Mouse (Mus musculus) forebrain, embryonic 12.5 days (tissue): Measurements from ENCODE around the gene Gbp2b. TPM values are rescaled to one million over a fixed set of nuclear protein-coding genes. Genes with fewer than 3 reads are reported as not detected.
"Not testable (repeated sequence)": the region's sequence is repeated elsewhere in the genome, so short reads cannot be mapped to it uniquely, and the experiment has no call there.

Experiments
- ATAC-seq: fragments of 200-750 bp; cut with Nextera tagmentation; 2 replicates; pipeline ENCODE4 v1.8.0; 2017; ENCODE audit warnings: moderate TSS enrichment; ENCODE audit not compliant: low FRiP score
- H3K27ac ChIP-seq: fragments of 300-500 bp; sonication (generic); 2 replicates; pipeline ENCODE4 v1.5.1; 2016; ENCODE audit warnings: mild to moderate bottlenecking
- H3K27me3 ChIP-seq: fragments of 300-500 bp; sonication (generic); 2 replicates; pipeline ENCODE4 v1.6.1; 2016; ENCODE audit warnings: mild to moderate bottlenecking
- H3K36me3 ChIP-seq: fragments of 300-500 bp; sonication (generic); replicated peaks from 2 replicates; pipeline ENCODE4 v1.6.1; 2016; ENCODE audit warnings: mild to moderate bottlenecking
- H3K4me1 ChIP-seq: fragments of 300-500 bp; sonication (generic); 2 replicates; pipeline ENCODE4 v1.6.1; 2016
- H3K4me2 ChIP-seq: fragments of 300-500 bp; sonication (generic); 2 replicates; pipeline ENCODE4 v1.6.1; 2016; ENCODE audit warnings: mild to moderate bottlenecking, moderate library complexity
- H3K4me3 ChIP-seq: fragments of 300-500 bp; sonication (generic); replicated peaks from 2 replicates; pipeline ENCODE4 v1.5.1; 2016; ENCODE audit warnings: mild to moderate bottlenecking
- H3K9ac ChIP-seq: fragments of 300-500 bp; sonication (generic); 2 replicates; pipeline ENCODE4 v1.6.1; 2016; ENCODE audit warnings: mild to moderate bottlenecking
- H3K9me3 ChIP-seq: fragments of 300-500 bp; sonication (generic); 2 replicates; pipeline ENCODE4 v1.6.1; 2016
- WGBS: fragments of 180-500 bp; shearing (Covaris S2); methylation state at CpG from one replicate; pipeline ENCODE4 v1.1.7; 2016; 5-methylcytosine and 5-hydroxymethylcytosine counted together
- polyA plus RNA-seq: library from polyadenylated mRNA; unstranded; fragments of >200 nt; fragmentation: Nextera tagmentation; extraction: Ambion mirVana; gene quantifications from 2 replicates; pipeline ENCODE4 v1.2.1, GENCODE M21; 2016

Gbp2b gene
- not detected in 2 replicates for polyA plus RNA-seq

- WGBS: 76% methylated on average over 1 of the region's 1 CpGs
- H3K4me3 ChIP-seq: no peak within 1 kb of the TSS
- no peak for ATAC-seq
These were observed at the start of gene Gbp2b for GRCm38 (mm10) chr3:142594547-142594946. Gbp2b (plus strand) TSS chr3:142594847.

DNA sequence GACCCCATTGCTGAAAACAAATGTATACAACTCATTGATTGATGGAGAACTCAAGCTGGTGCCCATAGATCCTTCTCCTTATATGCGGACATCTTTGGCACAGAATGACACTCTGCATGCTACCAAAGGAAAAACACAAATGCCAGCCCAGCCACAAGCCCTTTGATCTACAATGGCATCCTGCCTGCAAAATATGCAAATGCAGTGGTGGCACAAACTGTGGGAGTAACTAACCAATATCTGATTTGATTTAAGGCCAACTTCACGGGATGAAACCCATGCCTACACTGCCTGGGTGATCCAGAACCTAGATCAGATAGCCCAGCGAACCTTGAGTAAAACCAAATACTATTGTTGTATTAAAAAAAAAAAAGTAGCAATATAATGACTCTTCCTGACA lies 48.0 kb upstream of the Gbp2b start:
- H3K4me1 ChIP-seq: no peaks in the 10 kb centered on the region
- H3K4me3 ChIP-seq: no peak overlapping the region
- H3K9ac ChIP-seq: no peak overlapping the region
- 82% methylated on average over 3 of the region's 3 CpGs for WGBS
- H3K36me3 ChIP-seq: no peaks in the 10 kb centered on the region
- H3K27me3 ChIP-seq: no peaks in the 10 kb centered on the region
- no peak overlapping the region for H3K4me2 ChIP-seq
- no peaks in the 10 kb centered on the region for H3K9me3 ChIP-seq
- no peak overlapping the region for H3K27ac ChIP-seq
- ATAC-seq: no peak

More at GRCm38 (mm10) chr3:142594547-142594946, at the start of gene Gbp2b:
- no peaks in the 10 kb centered on the region for H3K27me3 ChIP-seq
- no peaks in the 10 kb centered on the region for H3K9me3 ChIP-seq
- no peaks in the 10 kb centered on the region for H3K36me3 ChIP-seq
- H3K4me1 ChIP-seq: no peaks in the 10 kb centered on the region
- H3K27ac ChIP-seq: no peak within 1 kb of the TSS
- no peak within 1 kb of the TSS for H3K9ac ChIP-seq
- H3K4me2 ChIP-seq: no peak within 1 kb of the TSS

- no peak overlapping the region for H3K27ac ChIP-seq
- no peaks in the 10 kb centered on the region for H3K27me3 ChIP-seq
- H3K9me3 ChIP-seq: no peaks in the 10 kb centered on the region
- H3K4me3 ChIP-seq: no peak overlapping the region
- WGBS: 90% methylated on average over 3 of the region's 3 CpGs
- no peaks in the 10 kb centered on the region for H3K4me1 ChIP-seq
- ATAC-seq: no peak
- H3K9ac ChIP-seq: no peak overlapping the region
- H3K36me3 ChIP-seq: no peaks in the 10 kb centered on the region
- no peak overlapping the region for H3K4me2 ChIP-seq
These were observed 44.5 kb upstream of the Gbp2b start for GRCm38 (mm10) chr3:142550052-142550676.

DNA sequence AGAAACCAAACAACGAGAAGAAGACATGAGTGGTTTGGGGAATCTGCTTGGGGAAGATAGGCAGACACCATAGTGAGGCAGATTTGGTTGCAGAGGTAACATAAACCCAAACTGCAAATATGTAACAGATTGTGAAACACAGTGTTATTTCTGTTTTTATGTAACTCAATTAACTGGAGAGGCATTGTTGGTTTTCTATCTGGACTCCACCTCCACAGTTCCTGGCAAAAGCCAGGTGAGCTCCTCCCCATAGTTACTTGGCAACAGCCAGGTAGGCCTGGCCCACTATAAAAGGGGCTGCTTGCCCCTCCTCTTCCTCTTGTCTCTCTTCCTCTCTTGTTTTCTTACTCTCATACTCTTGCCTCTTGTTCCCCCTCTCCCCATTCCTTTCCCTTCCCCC lies 40.0 kb upstream of the Gbp2b start:
- WGBS: 87% methylated on average over 1 of the region's 1 CpGs
- H3K27ac ChIP-seq: no peak overlapping the region
- ATAC-seq: no peak

GRCm38 (mm10) chr3:142555623-142556022 lies 39.0 kb upstream of the Gbp2b start:
- H3K36me3 ChIP-seq: no peaks in the 10 kb centered on the region
- no peak overlapping the region for H3K9ac ChIP-seq
- H3K27ac ChIP-seq: no peak overlapping the region
- no peaks in the 10 kb centered on the region for H3K9me3 ChIP-seq
- WGBS: 90% methylated on average over 11 of the region's 11 CpGs
- H3K27me3 ChIP-seq: no peaks in the 10 kb centered on the region
- no peak overlapping the region for H3K4me3 ChIP-seq
- peaks cover 3% of the 10 kb centered on the region for H3K4me1 ChIP-seq
- no peak for ATAC-seq
- no peak overlapping the region for H3K4me2 ChIP-seq

More for the DNA sequence above, 40.0 kb upstream of the Gbp2b start:
- Histone ChIP-seq H3K4me1 (no peaks in the 10 kb centered on the region), H3K9me3 (no peaks in the 10 kb centered on the region), H3K4me2 (no peak overlapping the region), H3K9ac (no peak overlapping the region), H3K4me3 (no peak overlapping the region), H3K27me3 (no peaks in the 10 kb centered on the region), H3K36me3 (no peaks in the 10 kb centered on the region)

- WGBS: 29% methylated on average over 3 of the region's 3 CpGs
- ATAC-seq: no peak
- H3K36me3 ChIP-seq: no peaks in the 10 kb centered on the region
These were observed 34.9 kb upstream of the Gbp2b start, which contains the start of gene Gbp3 for GRCm38 (mm10) chr3:142559632-142560228. Gbp3 (plus strand) TSS chr3:142560026.

GRCm38 (mm10) chr3:142560296-142560948 lies 34.2 kb upstream of the Gbp2b start:
- no peak overlapping the region for H3K27ac ChIP-seq
- 20% methylated on average over 12 of the region's 12 CpGs for WGBS
- ATAC-seq: peak; percentile 83

More at GRCm38 (mm10) chr3:142559632-142560228, 34.9 kb upstream of the Gbp2b start, which contains the start of gene Gbp3:
- Histone ChIP-seq H3K9ac (0 out of 2 replicates have a peak within 1 kb of the TSS, but pooled peaks have one; percentile 25), H3K9me3 (no peaks in the 10 kb centered on the region), H3K27me3 (no peaks in the 10 kb centered on the region), H3K27ac (no peak within 1 kb of the TSS), H3K4me1 (peaks cover 4% of the 10 kb centered on the region), H3K4me2 (peak within 1 kb of the TSS; percentile 44), H3K4me3 (peak within 1 kb of the TSS; percentile 26; the same call in 1 of the 2 replicates)

DNA sequence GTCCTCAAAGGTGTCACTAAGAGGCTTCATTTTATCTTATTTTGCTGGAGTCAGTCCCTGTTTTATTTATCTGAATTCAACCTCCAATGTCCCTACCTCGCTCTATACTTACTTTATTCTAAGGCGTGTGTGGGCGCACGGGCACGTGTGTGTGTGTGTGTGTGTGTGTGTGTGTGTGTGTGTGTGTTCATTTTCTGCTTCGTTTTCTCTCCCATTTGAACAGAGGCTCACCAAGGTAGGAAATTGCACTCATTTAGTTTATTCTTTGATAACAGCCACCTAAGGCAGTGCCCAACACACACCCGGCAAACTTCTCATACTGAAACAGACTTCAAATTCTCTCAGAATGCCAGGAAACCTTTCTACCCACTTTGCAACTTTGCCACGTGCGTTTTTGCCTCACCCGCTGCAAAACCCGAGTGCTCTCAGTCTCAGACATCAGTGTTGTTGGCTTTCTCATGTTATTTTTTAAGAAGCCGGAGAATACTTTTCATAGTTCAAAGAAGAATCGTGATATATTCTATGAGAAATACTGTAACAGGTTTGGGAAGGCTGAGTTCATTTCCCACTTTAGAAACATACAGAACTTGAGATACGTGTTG lies 33.5 kb upstream of the Gbp2b start:
- Histone ChIP-seq H3K4me1 (peaks cover 4% of the 10 kb centered on the region), H3K4me3 (no peak overlapping the region), H3K27me3 (no peaks in the 10 kb centered on the region), H3K36me3 (no peaks in the 10 kb centered on the region), H3K4me2 (no peak overlapping the region), H3K9ac (no peak overlapping the region), H3K9me3 (no peaks in the 10 kb centered on the region), H3K27ac (no peak overlapping the region)
- ATAC-seq: peak; percentile 11; the same call in 1 of the 2 replicates
- WGBS: 87% methylated on average over 13 of the region's 14 CpGs

More at GRCm38 (mm10) chr3:142560296-142560948, 34.2 kb upstream of the Gbp2b start:
- Histone ChIP-seq H3K27me3 (no peaks in the 10 kb centered on the region), H3K9ac (0 out of 2 replicates have a peak overlapping the region, but pooled peaks have one; percentile 25), H3K9me3 (no peaks in the 10 kb centered on the region), H3K4me2 (peak overlapping the region; percentile 44), H3K36me3 (no peaks in the 10 kb centered on the region), H3K4me3 (peak overlapping the region; percentile 26; the same call in 1 of the 2 replicates), H3K4me1 (peaks cover 4% of the 10 kb centered on the region)

DNA sequence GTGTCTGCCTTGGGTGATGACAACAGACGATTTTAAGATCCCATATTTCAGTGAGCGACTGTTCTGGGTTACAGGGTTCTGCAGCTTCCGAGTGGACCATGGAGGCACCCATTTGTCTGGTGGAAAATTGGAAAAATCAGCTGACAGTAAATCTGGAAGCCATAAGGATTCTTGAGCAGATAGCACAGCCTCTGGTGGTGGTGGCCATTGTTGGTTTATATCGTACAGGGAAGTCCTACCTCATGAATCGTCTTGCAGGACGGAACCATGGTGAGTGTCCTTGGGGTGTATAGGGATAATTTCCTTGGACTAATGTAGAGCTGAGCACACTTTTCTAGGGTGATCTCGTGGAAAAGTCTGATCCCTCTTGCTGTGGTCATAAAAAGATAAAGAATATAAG lies 33.0 kb upstream of the Gbp2b start:
- no peaks in the 10 kb centered on the region for H3K36me3 ChIP-seq
- H3K9me3 ChIP-seq: no peaks in the 10 kb centered on the region
- no peak overlapping the region for H3K4me3 ChIP-seq
- no peak overlapping the region for H3K27ac ChIP-seq
- H3K4me2 ChIP-seq: no peak overlapping the region
- H3K9ac ChIP-seq: no peak overlapping the region
- no peaks in the 10 kb centered on the region for H3K27me3 ChIP-seq
- 84% methylated on average over 7 of the region's 7 CpGs for WGBS
- ATAC-seq: no peak
- peaks cover 4% of the 10 kb centered on the region for H3K4me1 ChIP-seq

- H3K4me2 ChIP-seq, H3K4me3 ChIP-seq, H3K27ac ChIP-seq, H3K4me1 ChIP-seq, ATAC-seq, H3K9ac ChIP-seq, H3K27me3 ChIP-seq, H3K36me3 ChIP-seq, H3K9me3 ChIP-seq: not testable (repeated sequence)
- 71% methylated on average over 5 of the region's 5 CpGs for WGBS
These were observed 27.2 kb upstream of the Gbp2b start for GRCm38 (mm10) chr3:142567490-142567889.

- Histone ChIP-seq H3K36me3 (no peaks in the 10 kb centered on the region), H3K9me3 (no peaks in the 10 kb centered on the region), H3K27me3 (no peaks in the 10 kb centered on the region), H3K27ac (no peak overlapping the region), H3K4me1 (no peaks in the 10 kb centered on the region), H3K9ac (no peak overlapping the region), H3K4me3 (no peak overlapping the region), H3K4me2 (no peak overlapping the region)
- ATAC-seq: no peak
- 89% methylated on average over 4 of the region's 4 CpGs for WGBS
These were observed 23.9 kb upstream of the Gbp2b start for GRCm38 (mm10) chr3:142570738-142571137.

DNA sequence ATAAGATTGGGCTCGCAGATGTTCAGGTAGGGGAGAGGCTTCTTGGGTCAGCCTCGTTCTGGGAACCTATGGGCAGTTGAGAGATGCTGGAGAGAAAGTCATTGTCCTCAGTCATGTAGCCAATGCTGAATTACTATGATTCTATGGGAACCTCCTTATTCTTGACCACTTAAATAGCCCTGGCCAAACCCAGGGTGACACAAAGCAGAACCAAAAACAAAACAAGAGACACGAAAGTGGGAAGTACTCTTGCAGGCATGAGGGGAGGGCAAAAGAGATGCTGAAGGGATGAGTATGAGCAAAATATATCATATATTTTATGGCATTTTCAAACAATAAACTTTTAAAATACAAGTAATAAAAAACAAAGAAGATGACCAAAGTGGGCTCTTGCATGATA lies 17.5 kb upstream of the Gbp2b start:
- Histone ChIP-seq H3K36me3 (no peaks in the 10 kb centered on the region), H3K4me3 (no peak overlapping the region), H3K9me3 (no peaks in the 10 kb centered on the region), H3K9ac (no peak overlapping the region), H3K27me3 (no peaks in the 10 kb centered on the region), H3K4me2 (no peak overlapping the region), H3K27ac (no peak overlapping the region), H3K4me1 (no peaks in the 10 kb centered on the region)
- 76% methylated on average over 3 of the region's 3 CpGs for WGBS
- ATAC-seq: no peak
